Mouse (Mus musculus): ENCODE data around the gene Piwil4.

The Piwil4 gene

GRCm38 (mm10) chr9:14666071-14666470, 74.5 kb downstream of the Piwil4 start:
- DNase-seq = no peak

DNA sequence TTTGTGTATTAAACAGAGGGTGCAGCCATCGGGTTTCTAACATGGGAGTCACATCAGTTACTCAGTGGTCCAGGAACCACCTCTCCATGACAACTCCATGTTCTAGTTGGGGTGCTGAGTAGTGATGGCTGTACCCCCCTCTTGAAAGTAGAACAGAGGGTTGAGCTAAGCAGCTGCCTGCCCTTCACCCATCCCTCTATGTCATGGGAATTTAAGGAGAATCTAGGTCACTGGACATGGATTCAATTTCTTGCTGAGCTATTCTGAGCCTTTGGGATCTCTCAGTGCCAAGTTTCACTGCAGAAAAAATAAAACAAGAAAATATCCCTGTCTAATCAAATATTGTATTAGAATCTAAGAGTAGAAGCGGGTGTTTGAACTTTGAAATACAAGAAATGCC, 76.9 kb downstream of the Piwil4 start:
- DNase-seq = no peak

- no peak for DNase-seq
Observed at GRCm38 (mm10) chr9:14662876-14663275, 77.7 kb downstream of the Piwil4 start.

DNA sequence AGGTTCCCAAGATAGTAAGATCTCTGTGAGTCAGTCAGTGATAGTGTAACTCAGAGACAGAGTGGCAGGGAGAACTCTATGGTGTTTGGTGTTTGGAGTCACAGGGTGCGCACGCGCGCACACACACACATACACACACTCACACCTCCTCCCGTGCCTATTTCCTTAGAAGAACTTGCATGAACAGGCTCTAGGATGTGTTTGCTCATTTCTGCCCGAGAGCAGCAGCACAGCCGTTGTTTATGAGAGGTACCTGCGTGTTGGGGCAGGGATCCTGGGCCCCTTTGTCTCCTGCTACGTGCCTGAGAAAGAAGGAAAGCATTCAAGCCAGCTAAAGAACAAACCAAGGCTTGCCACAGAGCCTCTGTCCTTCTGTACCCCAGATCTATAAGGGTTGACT, 78.4 kb downstream of the Piwil4 start:
- DNase-seq = no peak

GRCm38 (mm10) chr9:14657926-14658325, 82.6 kb downstream of the Piwil4 start:
- DNase-seq = no peak

GRCm38 (mm10) chr9:14654010-14654409, 86.5 kb downstream of the Piwil4 start:
- no peak for DNase-seq

DNA sequence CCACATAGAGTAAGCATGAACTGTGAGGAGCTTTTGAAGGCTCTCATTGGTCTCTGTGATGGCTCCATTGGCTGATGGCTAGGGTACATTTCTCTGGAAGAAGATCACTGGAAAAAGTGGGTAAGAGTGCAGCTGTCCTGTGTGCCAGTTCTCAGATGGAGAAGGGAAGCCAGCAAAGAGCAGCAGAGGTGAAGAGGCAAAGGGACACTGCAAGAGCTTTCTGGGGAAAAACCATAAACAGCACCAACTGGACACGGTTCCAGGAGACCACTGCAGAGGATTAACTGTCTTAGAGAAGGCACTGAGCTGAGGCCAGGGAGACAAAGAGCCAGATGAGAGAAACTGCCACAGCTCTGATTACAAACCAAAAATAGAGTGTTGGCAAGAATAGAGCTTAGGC, 87.8 kb downstream of the Piwil4 start:
- DNase-seq = no peak

- DNase-seq = no peak
Observed at GRCm38 (mm10) chr9:14647849-14648248, 92.7 kb downstream of the Piwil4 start.

GRCm38 (mm10) chr9:14646641-14647040, 93.9 kb downstream of the Piwil4 start:
- no peak for DNase-seq

All from kidney, adult 11 months (tissue).